Mouse (Mus musculus) T-helper 1 cell (primary cell): ENCODE measurements around the gene Ccdc174.
"Not testable (repeated sequence)": the region's sequence is repeated elsewhere in the genome, so short reads cannot be mapped to it uniquely, and the experiment has no call there.

Experiments used
- in situ Hi-C: fragments of 300-600 bp; cut with MboI, MseI; formaldehyde crosslinking; loops from one replicate; pipeline ENCODE4 v1.15.1; 2025; ENCODE audit warnings: high pct_unique_total_duplicates

Gene Ccdc174

GRCm38 (mm10) chr6:91877885-91878651 is at the start of gene Ccdc174:
Gene Ccdc174 (plus strand): TSS chr6:91878053.
- in situ Hi-C loops, result no loop called here

DNA sequence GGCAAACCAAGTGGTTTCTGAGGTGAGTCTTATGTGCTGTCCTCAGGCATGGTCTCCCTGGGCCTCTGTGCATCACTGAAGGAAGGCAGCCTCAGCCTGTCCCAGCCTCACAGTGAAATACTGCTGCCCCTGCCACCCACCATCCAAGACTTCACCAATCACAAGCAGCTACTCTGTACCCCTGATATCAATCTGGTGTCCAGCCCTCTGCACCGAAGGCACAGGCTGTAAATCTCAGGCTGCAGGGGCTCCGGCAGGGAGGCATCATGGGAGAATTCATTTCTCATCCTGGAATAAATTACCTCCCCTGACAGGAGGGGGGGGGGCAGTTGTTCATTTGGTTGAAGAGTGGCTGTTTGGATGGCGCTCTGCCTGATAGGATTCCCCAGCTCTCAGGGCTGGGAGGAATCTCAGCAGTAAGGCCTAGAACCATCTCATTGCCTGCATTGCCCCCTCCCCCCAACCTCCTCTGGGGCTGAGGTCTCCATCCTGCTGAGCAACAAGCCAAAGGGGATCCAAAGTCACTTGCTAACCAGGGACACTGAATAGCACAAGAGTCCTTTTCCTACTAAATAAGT is 44.9 kb upstream of the Ccdc174 start:
- in situ Hi-C loops, result no loop called here

DNA sequence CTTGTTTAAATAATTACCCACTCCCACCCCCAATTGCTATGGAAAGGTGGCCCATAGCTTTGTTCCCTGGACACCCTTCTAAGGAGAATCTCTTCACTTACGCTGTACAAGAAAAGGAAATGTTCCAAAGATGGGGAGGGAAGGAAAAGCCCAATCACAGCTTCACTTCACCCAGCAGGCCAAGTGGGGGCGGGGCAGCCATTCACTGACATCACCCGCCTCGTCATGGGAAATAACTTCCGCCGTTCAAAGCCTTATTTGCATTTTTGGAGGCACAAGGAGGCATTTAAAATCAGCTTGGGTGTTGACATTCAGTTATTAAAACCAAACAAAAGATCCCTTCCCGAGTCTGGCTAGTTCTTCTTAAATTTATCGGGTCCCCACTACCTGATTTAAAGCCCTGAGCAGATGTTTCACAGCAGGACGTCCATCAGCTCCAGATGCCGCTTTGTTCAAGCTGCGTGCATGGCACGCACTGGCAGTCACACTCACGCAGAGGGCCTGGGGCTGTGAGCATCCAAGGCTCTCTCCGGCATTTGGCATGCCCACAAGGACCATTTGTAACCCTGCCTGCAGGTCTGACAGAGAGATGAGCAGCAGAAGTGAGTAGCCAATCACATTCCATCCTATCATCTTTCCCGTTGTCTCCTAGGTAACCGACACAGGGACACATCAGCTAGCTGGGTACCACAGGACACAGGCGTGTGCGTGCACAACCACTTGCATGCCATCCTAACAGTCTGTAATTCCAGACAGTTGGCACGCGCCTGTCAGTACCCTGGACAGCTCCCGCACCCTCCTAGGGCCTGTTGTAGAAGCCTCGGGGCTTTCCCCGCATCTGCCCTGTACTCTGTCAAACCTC is 38.6 kb upstream of the Ccdc174 start:
- in situ Hi-C loops, result no loop called here

DNA sequence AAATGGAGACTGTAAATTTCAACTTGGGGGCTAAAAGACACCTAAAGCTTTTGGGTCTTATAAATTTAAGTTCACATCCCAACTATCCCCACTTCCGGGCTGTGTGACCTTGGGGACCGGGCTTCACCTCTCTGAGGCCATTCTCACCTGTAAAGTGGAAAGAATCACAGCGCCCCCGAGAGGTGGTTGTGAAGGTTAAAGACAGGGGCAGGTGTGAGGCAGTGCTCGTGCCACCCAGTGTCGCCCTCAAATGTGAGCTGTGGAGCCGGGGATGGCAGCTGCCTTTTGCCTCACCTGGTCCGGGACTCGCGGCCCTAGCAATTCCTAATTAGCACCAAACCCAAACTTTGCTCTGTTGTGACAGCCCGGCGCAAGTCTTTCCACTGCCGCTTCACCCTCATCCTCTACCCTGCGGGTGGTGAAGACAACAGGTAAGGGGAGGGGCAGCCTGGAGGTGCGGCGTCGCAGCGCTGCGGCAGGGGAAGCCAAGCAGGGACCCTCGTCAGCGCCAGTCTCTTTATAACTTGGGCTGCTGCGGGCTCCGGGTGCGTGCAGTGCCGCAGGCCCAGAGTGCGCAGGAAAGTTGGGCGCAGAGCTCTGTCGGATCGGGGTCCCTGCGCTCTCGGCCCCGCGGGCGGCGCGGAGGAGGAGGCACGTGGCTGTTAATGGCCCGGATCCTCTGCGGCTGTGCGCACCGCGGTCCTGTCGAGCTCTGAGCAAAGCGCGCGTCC is 34.8 kb upstream of the Ccdc174 start:
- in situ Hi-C loops, result no loop called here

DNA sequence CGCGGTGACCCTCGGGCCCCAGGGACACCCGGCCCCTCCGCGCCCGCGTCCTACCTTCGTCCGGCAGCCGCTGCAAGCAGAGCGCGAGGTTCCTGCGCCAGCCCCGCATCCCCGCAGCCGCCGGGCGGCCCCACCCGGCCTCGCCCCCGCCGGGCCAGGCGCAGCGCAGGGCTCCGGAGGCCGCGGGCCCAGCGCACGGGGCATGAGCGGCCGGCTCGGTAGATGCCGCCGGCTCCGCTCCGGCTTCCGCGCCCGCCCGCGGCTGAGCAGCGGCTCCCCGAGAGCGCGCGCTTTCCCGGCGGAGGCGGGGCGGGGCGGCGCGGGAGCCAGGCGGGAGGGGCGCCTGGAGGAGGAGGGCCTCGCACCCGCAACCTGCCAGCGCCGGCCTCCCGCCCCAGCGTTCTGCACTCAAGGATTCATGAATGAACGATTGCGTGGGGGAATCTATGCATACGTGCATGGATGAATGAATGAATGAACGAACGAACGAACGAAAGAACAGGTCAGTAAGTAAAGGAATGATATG is 34.2 kb upstream of the Ccdc174 start:
- in situ Hi-C loops, result no loop called here

DNA sequence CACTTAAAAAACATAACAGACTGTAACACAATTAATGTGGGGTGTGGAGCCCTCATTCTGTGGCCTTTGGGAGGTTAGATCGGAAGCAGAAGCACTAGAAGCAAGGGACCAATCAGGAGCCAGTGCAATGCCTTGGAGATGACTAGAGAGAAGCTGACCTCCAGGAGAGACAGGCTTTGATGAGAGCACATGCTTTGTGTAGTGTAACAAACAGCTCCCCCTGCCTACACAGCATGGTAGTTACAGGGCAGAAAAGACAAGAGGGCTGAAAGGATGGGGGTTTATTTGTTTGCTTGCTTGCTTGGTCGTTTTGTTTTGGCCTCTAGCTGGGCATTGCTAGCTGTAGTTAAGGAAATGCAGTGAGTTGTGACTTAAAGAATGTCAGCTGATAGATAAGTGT is 25.3 kb upstream of the Ccdc174 start:
- in situ Hi-C loops, result no loop called here

DNA sequence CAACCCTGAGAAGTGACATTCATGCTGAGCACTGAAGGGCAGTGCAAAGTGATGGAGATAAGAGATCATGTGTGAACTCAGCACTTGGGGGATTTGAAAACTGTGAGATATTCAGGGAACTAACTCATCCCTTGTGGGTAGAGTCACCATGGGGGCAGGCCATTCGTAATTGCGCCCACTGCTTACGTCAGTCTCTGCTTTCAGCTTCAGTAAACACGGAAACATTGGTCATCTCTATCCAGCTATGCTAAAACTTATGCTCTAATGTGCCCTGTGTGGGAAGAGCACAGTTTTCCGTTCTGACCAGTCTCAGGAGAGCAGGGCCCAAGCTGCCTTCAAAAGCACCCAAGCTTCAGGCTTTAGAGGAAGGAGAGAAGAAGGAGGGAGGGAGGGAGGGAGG is 19.5 kb upstream of the Ccdc174 start:
- in situ Hi-C loops, result no loop called here

- in situ Hi-C loops, result no loop called here
These were observed 15.0 kb upstream of the Ccdc174 start for GRCm38 (mm10) chr6:91862848-91863247.

DNA sequence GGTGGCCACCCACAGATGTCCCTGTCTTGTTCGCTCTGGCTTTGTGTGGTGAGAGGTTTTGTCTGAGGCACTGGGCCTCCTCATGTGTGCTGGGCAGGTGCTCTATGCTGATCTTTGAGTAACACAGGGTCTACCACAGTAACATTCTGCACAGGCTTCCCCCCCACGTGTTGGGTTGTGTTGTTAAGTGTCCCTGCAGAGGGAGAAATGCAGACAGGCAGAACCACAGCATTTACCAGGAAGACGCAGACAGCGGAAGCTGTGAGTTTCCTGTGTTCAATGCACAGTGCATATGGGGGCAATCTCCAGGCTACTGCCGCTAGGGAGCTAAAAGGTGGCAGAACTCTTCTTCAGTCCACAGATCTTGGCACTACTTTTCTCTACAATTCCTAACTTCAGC is 13.3 kb upstream of the Ccdc174 start:
- in situ Hi-C loops, result no loop called here

GRCm38 (mm10) chr6:91865601-91866000 is 12.3 kb upstream of the Ccdc174 start:
- in situ Hi-C loops, result no loop called here

DNA sequence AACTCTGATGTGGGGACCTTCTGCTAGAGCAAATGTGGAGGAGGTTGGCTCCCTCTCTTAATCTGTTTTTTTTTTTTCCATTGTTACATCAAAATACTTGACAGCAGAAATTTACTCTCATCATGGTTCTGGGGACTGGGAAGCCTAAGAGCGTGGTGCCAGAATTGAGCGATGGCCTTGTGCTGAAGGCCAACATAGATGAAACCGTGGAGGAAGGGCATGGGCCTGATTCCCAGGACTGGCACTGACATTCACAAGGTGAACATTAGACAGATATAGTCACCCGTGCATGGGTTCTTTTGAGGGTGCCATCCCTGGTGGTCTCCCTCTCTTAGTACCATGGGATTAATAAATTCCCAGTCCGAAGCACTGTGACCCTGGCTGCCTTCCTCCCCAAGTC is 9.8 kb upstream of the Ccdc174 start:
- in situ Hi-C loops, result no loop called here

DNA sequence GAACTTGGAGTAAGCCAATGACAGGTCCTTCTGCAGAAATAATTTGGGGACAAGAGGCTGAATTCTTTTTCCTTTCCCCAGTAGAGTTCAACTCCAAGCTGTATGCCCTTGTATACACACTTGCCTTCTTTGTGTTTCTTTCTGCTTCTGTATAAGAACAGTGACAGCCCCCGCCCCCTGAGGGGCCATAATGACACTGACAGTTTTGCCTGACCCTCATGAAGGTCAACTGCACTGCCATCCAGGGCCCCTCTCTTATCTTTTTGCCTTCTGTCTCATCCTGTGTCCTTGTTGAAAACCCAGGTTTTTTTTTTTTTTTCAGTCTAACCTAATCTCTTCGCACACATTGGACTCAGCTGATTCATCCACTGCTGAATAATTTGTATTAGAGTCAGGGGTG is 5.1 kb upstream of the Ccdc174 start:
- in situ Hi-C loops, result no loop called here

GRCm38 (mm10) chr6:91883859-91884258 is 6.0 kb downstream of the Ccdc174 start:
- in situ Hi-C loops, result no loop called here

- in situ Hi-C loops, result no loop called here
These were observed 11.5 kb downstream of the Ccdc174 start for GRCm38 (mm10) chr6:91889255-91889906.

- in situ Hi-C loops, result no loop called here
These were observed 12.8 kb downstream of the Ccdc174 start for GRCm38 (mm10) chr6:91890615-91891014.

- in situ Hi-C loops, result no loop called here
These were observed 13.9 kb downstream of the Ccdc174 start for GRCm38 (mm10) chr6:91891776-91892175.

DNA sequence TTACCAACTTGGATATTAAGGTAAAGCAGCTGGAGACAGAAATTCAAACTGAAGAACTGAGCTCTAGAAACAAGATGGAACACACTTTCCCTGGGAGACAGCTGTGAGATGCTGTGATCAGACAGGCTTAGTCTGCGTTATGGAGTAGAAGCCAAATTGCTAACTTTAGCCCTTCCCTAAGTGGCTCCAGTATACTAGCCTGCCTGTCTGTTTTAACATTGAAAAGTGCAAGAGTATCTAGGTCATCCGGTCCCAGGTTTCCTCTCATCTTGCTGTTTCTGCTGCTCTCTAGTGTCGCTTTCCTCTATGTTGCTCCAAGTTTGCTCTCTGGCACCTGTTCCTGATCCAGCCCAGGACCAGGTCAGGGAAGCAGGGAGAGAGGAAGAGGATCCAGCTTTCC is 18.9 kb downstream of the Ccdc174 start:
- in situ Hi-C loops, result loop anchor here (5.0 kb wide), 1 partner anchor 171 kb away; no protein-coding TSS in a partner anchor

GRCm38 (mm10) chr6:91901505-91901904 is 23.7 kb downstream of the Ccdc174 start:
- in situ Hi-C loops, result no loop called here

DNA sequence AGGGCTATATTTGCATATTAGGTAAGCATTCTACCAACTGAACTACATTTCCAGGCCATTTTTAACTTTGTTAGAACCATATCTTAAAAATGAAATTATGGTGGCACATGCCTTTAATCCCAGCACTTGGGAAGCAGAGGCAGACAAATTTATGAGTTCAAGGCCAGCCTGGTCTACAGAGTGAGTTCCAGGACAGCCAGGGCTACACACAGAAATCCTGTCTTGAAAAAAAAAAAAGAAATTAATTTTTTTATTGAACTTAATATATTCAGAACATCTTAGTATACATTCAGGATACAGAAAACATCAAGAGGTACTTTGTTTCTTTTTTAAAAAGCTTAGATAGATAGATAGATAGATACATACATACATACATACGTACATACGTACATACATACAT is 24.7 kb downstream of the Ccdc174 start, which contains the start of gene 4930590J08Rik:
Gene 4930590J08Rik (plus strand): TSS at position 301 of the 400 bp plus-strand sequence.
- in situ Hi-C loops, result not testable (repeated sequence)

GRCm38 (mm10) chr6:91914011-91914410 is 36.2 kb downstream of the Ccdc174 start:
- in situ Hi-C loops, result no loop called here

- in situ Hi-C loops, result no loop called here
These were observed 39.4 kb downstream of the Ccdc174 start for GRCm38 (mm10) chr6:91917286-91917685.
